Mouse (Mus musculus) lung, postnatal 14 days (tissue): ENCODE measurements around the gene Pgd.
"Not testable (repeated sequence)": the region's sequence is repeated elsewhere in the genome, so short reads cannot be mapped to it uniquely, and the experiment has no call there.

Experiments
- DNase-seq: peaks from one replicate; pipeline ENCODE4 v3.0.0; 2021

The Pgd gene

GRCm38 (mm10) chr4:149131021-149131752 lies 35.4 kb downstream of the Pgd start:
- no peak for DNase-seq

GRCm38 (mm10) chr4:149128467-149128866 lies 38.1 kb downstream of the Pgd start:
- DNase-seq: no peak

GRCm38 (mm10) chr4:149126663-149127062 lies 39.9 kb downstream of the Pgd start, which contains the start of gene Cort:
Gene Cort (minus strand): TSS chr4:149126763.
- no peak for DNase-seq

- no peak for DNase-seq
These were observed 40.5 kb downstream of the Pgd start for GRCm38 (mm10) chr4:149126115-149126509.

GRCm38 (mm10) chr4:149125341-149126114 lies 41.0 kb downstream of the Pgd start:
- no peak for DNase-seq

GRCm38 (mm10) chr4:149123432-149123831 lies 43.1 kb downstream of the Pgd start:
- no peak for DNase-seq

- DNase-seq: not testable (repeated sequence)
These were observed 46.5 kb downstream of the Pgd start for GRCm38 (mm10) chr4:149119978-149120562.

- DNase-seq: peak; percentile 91
These were observed 62.6 kb downstream of the Pgd start, which contains the start of gene Dffa for GRCm38 (mm10) chr4:149103875-149104561. Gene Dffa (plus strand): TSS chr4:149104146.

GRCm38 (mm10) chr4:149101456-149101855 lies 65.1 kb downstream of the Pgd start:
- no peak for DNase-seq

GRCm38 (mm10) chr4:149100449-149100848 lies 66.1 kb downstream of the Pgd start:
- DNase-seq: not testable (repeated sequence)
